Mouse (Mus musculus) retina, postnatal 1 day (tissue): ENCODE data around the gene Moxd1.

ENCODE experiments used
- DNase-seq: peaks from one replicate; pipeline ENCODE4 v3.0.0-alpha.2; 2012

The Moxd1 gene

DNA sequence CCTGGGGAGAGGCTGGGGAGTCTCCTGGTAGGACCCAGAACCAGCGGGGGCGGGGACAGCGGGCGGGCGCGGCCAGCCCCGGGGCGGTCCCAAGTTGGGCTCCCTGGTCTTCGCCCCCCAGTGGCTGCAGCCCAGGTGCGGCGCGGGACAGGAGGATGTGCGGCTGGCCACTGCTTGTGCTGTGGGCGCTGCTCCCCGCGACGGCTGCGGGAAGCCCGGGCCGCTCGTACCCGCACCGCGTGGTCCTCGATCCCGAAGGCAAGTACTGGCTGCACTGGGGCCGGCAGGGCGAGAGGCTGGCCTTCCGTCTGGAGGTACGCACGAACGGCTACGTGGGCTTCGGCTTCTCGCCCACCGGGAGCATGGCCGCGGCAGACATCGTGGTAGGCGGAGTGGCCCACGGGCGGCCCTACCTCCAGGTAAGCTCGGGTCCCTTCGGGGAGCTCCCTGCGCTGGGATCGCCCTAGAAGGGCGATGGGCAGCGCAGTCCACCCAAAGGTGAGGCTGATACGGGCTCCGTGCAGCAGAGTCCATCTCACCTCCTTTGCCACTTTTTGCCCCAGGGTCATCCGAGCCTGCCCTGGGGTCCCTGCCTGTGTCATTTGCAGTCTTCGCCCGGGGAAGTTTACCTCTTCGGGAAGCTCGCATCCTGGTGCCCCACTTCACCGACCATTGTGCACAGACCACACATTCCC, at the start of gene Moxd1:
Gene Moxd1 (plus strand): TSS at position 69 of the 695 bp plus-strand sequence.
- DNase-seq = peak; percentile 58

DNA sequence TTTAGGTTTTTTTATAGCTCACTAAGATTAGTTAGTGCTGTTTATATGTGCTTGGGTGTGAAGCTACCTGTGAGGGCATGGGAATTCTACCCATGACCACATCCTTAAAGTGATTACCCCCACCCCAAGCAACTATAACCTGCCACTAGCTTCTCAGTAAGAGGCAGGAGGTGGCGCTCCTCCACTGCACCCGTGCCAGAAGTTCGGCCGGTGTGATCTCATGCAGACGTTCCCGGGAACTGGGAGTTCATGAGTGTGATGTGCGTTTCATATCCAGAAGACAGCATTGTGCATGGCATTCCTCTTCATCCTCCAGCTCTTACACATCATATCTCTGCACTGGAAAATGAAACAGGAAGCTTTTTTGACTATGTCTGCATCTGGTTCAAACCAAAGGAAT, 32.9 kb upstream of the Moxd1 start:
- no peak for DNase-seq

DNA sequence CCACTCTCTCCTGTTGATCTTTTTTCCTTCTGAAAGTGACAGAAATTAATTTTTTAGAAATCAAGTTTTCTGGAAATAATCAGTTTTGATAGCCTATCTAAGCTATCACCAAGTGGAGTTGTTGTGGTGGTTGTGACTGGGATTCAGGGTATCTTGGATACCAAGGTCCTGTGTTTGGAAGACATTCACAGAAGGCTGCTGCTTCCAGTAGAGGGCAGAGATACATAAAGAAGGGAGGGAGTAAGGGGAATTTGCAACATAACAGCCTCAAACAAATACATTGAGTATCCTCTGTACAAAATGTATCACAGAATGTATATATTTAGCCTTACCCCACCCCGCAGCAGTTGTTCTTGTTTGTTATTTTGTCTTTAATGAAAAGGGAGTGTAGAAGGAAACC, 31.3 kb upstream of the Moxd1 start:
- DNase-seq = peak; percentile 24

DNA sequence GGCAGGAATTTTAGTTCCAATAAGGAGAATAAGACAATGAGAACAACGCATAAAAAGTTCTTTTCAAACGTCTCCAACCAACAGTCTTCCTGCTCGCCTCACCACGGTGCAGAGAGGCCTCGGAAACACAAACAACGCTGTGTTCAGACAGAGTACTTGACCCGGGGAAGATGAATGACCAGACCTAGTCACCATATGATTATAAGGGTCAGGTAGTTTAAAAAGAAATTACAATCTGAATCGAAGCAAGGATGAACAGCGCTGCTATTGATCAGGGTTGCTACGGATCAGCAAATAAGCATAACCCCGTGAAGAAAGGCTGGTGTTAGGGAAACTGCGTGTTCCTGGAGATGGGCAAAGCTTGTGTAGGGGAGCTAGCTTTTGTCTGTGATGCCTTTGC, 24.0 kb upstream of the Moxd1 start:
- peak; percentile 11 for DNase-seq

DNA sequence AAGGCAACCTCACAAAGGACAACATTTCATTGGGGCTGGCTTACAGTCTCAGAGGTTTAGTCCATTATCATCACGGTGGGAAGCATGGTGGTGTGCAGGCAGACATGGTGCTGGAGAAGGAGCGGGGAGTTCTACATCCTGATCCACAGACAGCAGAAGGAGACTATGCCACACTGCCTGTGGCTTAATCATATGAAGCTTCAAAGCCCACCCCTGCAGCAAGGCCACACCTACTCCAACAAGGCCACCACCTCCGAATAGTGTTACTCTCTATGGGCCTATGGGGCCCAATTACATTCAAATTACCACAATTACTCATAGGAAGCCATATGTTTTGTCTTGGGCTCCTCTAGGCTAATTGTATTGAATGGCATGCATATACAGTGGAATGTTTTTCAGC, 23.2 kb upstream of the Moxd1 start:
- no peak for DNase-seq

DNA sequence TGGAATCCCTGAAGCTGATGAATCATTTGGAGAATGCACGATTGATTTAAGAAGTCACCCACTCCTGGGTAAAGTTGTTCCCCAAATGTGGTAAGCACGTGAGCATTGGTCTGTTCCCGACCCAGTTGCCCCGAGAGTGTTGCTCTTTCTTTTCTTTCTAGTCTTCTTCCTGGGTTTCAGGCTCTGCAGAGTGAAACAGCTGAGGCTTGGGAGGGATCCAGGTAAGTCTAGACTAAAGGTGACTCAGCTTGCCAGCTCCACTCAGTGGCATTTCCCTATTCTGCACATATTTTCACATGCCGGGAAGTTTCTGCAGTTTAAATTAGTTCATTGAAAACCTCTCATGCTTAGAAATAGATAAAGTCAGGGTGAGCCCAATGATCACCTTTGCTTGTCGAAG, 13.2 kb upstream of the Moxd1 start:
- no peak for DNase-seq

DNA sequence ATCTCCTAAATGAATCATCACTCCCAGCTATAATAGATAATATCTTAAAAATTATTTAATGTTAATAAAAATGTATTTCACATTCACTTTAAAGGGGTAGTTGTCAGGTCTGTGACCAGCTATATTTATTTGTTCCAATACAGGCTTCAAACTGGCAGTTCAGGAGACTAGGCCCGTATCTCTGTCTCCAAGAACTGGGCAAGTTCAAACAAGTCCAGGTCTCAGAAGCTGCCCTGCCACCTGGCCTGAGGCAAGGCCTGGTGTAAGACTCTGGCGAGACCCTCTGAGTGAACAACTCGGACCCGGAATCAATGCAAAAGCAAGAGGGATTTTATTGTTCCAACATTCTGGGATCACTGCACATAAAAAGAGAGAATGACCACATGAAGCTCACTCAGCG, 10.0 kb upstream of the Moxd1 start:
- no peak for DNase-seq

DNA sequence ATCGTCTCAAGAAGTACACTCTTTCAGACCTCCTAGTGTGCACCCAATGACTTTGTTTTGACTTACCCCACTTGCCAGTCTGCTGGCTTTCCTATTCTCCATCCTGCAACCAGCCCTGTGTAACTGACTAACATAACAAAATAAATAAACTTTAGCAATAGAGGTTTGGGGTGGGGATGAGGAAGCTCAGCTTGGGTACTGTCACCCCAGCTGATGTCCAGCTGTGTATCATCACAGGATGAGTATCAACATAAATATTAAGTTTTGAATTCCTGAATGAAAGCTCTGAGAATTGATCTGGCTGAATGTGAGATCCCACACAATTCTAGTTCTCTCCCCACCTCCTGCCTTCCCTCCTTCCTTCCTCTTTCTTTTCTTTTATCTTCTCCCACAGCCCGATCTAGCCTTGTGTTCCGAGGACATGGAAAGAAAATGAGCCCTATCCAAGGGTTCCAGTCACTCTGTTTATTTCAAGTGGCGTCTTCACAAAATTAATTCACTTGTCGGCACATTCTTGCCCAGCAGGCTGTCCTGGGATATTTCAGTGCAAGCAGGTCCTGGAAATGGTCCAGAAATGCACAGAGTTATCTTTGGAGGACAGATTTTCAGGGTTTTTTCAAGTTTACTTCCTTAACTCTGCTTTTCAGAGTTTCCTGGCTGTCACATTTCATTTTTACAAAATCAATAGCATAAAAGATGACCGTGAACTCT, 5.6 kb upstream of the Moxd1 start:
- DNase-seq = no peak

DNA sequence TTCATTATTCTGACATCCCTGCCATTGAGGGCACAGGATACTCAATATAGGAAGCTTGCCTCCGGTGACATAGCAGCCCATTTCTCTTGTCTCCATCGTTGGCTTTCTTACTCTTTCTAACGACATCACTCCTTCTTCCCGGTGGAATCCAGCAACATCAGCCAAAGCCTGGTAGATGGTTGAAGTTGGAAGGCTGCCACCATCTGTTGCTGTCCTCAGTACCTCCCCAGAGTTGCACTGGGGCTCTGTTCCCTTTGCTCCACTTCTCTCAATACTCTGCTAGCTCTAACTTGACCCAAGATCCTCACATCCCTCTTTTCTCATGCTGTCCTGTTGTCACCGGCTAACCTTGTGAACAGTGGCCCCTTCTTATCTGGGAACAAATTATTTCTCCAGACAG, 2.4 kb upstream of the Moxd1 start:
- no peak for DNase-seq

DNA sequence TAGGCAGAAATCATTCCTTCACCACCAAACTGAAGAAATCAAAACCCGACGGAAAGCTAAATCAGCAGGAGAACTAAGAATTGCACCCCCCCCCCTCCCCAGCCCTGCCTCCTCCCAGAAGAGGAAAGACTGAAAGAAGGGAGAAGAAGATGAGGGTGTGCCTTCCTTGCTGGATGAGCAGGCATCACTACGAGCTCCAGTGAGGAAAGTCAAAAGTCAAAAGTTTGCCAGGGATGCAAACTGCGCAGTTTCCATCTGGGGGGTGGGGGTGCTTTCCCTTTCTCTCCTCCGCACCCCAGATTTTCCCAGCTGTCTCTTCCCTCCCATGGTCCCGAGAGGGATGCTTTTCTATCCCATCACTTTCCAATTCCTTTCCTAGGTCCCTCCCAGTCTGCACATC, 406 bp upstream of the Moxd1 start:
- DNase-seq = no peak

DNA sequence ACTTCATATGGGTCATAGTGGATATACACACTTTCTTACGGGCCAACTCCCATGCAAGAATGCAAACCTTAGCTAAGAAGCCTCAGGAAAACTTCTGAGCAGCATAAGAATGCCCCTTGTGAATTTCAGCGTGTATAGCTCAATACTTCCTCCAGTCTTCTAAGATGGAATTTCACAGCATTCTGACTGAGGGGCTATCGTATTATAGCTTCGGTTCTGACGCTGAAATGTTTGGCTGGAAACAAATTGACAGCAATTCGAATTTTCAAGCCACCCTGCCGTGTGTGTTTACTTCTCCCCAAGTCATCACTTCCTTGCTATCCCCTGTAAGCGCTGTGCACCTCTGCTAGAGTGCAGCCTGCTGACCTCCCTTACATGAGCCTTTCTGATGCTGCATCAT, 1.3 kb downstream of the Moxd1 start:
- DNase-seq = no peak

DNA sequence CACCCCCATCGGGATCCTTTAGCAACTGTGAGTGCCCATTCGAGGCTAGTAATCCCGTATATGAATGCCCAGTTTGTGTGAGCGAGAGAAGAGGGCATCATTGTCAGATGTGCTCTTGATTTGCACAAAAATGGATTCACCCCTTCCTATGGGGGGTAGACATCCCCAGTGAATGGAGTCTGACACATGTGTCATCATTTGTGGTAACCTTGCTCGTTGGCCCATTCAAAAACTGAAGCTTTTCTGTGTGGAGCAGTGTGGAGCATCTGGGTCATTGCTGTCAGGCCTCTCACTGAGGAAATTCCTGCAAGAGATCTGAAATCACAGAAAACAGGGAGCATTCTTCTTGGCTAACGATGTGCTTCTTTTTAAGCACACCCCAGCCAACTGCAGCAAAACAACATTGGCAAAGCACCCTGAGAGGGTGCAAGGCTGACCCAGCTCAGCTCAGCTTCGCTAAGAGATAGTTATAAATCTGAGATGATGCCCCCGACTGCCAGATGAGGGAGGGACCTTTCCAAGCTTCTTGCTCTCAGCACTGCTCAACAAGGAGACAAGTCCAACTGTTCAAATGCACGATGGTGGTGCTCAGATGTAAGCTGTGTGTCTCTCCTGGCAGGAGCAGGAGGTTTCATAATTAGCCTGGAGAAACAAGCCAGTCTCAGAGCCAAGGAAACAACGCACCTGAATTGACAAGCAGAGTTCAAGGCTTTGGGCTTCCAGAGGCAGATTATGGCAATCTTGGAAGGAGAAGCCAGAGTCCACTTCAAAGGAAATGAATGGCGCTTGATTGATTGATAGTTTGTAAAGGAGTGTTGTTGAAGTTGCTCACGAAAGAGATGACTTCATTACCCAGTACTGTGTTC, 5.2 kb downstream of the Moxd1 start:
- DNase-seq = peak; percentile 27

DNA sequence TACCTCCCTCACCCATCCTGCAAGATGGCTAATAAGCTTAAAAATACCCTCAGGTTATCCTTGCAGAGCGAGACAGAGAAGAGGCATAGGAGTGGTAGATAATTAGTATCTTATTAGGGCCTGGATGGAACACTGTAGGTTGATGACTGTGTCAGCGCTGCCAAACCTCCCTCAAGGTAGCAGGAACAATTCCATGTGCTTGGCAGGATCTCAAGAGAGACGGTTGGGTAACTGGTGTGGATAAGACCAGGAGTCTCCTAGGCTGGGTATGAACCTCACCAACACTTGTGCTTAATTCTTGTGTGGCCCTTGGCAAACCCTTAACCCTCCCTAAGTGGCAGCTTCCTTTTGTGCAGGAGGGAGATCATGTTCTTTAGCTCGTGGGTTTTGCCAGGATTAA, 9.0 kb downstream of the Moxd1 start:
- no peak for DNase-seq

DNA sequence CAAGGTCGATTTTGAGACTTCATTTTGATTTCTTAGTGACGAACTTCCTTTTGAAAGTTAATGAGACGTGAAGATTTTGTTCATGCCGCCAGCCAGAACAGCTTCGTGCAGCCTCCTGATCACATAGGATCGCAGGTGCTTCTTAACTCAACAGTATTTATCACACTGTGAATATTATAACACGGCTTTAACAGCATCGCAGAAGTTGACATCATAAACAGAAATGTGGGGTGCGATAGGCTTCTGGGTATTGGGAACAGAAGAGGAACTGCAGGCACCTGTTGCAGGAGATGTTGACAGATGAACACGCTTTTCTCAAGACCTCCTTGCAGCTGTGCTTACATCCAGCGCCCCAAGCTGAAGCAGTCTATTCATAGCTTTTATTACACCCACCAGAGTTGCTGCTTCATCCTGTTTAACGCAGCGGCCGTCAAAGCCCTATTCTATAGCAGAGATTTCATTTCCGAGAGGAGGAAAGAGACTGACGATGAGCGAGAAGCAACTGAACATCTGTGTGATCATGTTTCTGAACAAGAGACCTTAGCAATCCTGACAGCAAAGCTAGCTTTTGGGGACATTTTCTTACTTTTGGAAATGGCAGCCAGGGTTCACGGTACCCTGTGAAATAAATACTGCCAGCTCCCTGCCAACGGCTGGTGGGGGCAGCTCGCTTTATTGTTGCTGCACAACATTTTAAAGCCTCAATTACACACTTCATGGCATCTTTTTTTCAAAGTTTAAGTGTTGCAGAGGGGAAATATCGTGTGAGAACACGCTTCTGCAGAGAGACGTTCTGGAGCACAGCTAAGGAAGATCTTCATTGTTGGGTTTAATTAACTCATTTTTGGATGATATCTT, 12.3 kb downstream of the Moxd1 start:
- no peak for DNase-seq

DNA sequence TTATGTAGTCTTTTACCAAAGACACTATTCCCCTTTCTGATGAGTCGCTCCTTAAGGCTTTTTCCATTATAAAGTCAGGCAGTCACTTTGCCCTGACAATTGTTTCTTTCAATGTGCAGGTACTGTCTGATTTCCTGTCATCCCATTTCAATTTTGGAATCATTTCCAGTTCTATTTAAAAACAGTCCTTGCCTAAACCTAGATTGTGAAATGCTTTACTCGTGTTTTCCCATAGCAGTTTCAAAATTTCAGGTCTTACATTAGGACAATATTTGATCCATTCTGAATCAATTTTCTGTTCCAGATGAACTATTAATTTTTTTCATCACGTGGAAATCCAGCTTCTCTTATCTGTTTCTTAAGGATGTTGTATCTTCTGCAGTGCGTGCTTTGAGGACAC, 23.5 kb downstream of the Moxd1 start:
- no peak for DNase-seq

DNA sequence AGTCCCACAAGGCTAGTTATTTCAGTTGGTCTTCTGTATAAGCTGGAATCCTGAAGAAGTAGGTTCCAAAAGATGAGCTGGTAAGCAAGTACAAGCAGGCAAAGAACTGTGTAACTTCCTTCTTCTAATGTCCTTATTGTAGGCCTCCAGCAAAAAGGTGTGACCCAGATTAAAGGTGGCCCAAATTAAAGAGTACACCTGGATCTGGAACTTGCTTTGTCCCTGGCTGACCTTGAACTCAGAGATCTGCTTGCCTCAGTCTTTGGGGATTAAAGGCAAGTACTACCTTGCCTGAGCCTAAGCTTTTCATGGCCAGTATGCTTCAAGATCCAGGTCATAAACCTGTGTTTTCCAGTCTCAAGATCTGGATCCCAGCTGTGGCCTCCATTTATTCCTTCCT, 24.8 kb downstream of the Moxd1 start:
- no peak for DNase-seq

DNA sequence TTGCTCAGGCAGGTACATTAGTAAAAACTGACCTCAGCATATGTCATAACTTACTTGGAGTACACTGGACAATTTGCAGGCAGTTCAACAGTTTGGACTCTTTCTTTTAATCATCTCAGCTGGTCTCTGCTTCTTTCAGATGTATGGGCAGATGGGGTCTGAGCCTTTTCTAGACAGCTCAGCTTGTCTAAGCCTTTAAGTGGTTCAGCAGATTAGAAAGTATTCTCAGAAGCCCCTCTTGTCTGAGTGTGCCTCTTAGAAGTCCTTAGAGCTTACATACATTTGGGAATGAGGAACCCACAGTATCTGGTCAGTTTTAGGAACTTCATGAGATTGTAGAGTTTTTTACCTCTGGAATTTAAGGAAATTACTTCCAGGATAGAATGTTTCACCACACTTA, 28.3 kb downstream of the Moxd1 start:
- DNase-seq = peak; percentile 74

DNA sequence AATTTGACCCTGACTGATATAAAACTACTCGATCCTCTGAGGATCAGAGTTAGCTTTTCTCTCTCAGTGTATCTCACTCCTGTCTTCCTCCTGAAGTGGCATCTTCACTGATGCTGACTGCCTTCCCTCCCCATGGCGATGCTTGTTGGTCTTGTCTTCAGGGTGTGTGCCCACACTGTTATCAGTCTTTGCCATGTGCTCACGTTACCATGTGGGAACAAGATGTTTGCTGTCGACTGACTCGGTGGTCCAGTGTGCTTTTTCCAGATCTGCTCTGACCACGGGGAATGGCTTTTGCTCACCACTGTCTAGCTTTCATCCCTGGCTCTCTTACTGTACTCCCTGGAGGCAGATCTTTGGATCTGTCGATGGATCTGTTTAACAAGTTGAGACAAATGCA, 34.8 kb downstream of the Moxd1 start:
- DNase-seq = no peak

DNA sequence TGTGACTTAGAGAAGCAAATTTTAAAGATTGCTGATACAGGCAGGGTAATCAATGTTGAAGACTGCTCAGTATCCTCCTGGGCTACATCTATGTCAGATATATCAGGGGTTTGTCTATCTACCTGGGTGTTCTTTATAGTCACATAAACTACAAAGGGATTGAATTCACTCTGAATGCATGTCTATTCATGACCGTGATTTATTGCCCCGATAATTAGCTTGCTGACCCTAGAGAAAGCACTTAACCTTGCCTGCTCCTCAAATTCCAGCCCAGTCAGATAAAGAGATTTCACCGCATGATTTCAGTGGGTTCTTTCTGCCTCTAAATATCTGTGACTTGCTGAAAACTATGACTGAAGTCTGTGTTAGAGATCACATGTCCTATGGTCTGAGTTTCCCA, 35.6 kb downstream of the Moxd1 start:
- no peak for DNase-seq

DNA sequence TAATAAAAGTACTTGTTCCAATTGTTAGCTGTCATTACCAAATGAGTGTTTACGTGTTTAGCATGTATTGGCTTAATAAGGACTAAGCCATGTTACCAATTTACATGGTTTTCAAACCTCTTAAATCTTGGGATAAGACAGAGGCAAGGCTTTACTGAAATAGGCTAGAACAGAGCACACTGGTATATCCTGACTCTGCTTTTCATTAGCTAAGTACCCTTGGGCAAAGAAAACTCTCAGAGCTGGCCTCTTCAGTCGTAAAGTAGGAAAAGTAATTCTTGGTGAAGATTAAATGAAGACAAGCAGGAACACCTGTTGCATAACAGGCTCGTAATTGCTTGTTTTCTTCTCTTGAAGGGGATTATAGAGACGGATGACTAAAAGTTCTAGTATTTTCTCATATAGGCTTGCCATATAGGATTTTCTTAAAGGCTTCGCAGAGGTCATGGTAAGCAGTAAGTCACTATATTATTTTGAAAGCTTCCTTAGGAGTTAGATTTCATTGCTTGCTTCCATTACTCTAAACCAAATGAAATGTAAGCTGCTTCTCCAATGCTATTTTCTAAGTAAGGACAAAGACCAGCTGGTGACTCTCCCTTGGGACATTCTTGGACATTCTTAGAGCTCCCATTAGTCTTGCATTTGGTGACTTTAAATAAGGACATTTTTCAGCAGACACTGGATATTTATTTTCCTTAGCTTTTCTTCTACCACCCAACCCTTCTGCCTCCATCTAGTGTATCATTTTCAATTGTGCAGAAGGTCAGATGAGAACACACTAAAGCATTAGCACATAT, 36.7 kb downstream of the Moxd1 start:
- DNase-seq = no peak

DNA sequence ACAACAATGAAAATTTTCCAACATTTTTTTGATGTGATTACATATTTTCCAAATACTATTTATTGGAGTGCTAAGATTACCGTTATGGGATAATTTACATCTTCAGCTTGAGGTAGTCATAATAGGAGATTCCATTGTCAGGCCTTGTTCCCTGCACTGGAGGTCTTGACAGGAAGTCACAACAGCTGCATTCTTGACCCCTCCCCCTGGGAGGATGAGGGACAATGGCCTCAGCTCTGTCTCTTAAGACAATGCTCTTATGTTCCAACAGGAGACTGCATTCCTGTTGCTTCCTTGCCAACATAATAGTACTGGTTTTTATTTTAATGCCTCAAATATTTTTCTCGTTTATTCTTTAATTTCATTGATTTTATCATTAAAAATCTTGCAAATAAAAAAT, 44.2 kb downstream of the Moxd1 start:
- peak; percentile 31 for DNase-seq

DNA sequence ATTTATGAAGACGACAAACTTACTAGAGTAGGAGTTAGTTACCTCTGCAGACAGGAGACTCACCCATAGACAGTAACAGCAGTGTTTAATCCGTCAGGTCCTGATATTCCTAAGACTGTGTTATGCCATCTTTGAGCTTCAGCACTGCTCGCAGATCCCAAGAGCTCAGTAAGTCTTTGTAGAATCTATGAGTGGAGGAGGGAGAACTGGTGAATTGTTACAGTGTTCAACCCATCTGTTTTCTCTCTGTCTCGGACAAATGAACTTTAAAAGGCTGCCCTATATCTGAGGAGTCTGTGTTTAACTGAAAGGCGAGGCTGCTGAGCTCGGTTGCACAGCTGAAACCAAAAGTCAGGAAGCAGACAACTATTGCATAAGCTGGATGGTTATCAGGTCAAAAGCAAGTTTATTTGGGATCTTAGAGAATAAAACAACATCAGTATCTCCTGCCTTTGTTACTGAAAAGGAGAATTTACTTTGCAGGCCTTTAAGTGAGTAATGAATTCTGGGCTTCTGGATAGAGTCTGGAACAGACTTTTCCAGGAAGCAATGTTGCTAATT, 47.8 kb downstream of the Moxd1 start:
- DNase-seq = no peak
